Mouse (Mus musculus): ENCODE measurements around the gene Slc19a3. TPM values are rescaled to one million over a fixed set of nuclear protein-coding genes. Genes with fewer than 3 reads are reported as not detected.

Slc19a3 gene
- total and polyA plus RNA-seq, 3 experiments = 0.46 to 3.1 (median 1.3) TPM

GRCm38 (mm10) chr1:83015329-83015879, 22.8 kb downstream of the Slc19a3 start (continued):
- TF ChIP-seq ZMIZ1 (IDR thresholded peaks at IDR 0.05; ENCODE audit: low read depth, low read length) (no peak), MYC (IDR thresholded peaks at IDR 0.05; ENCODE audit: low read depth, low read length) (peak; percentile 45; the same call in 1 of the 2 replicates), ZNF384 (IDR thresholded peaks at IDR 0.05; ENCODE audit: low read depth, low read length) (no peak), POLR2AphosphoS2 (IDR thresholded peaks at IDR 0.05; ENCODE audit: low read depth, low read length) (no peak), BHLHE40 (IDR thresholded peaks at IDR 0.05; ENCODE audit: low read depth, low read length) (no peak), EP300 (IDR thresholded peaks at IDR 0.05; ENCODE audit: low read length) (no peak; the same call in 1 of the 2 replicates), NELFE (IDR thresholded peaks at IDR 0.05; ENCODE audit: low read depth, low read length) (no peak), UBTF (IDR thresholded peaks at IDR 0.05; ENCODE audit: low read depth, low read length) (no peak), USF2 (conservative IDR thresholded peaks at IDR 0.05; ENCODE audit: low read depth, low read length) (no peak), ZC3H11A (IDR thresholded peaks at IDR 0.05; ENCODE audit: low read depth, low read length) (no peak), RCOR1 (conservative IDR thresholded peaks at IDR 0.05; ENCODE audit: low read depth, low read length) (no peak)

DNA sequence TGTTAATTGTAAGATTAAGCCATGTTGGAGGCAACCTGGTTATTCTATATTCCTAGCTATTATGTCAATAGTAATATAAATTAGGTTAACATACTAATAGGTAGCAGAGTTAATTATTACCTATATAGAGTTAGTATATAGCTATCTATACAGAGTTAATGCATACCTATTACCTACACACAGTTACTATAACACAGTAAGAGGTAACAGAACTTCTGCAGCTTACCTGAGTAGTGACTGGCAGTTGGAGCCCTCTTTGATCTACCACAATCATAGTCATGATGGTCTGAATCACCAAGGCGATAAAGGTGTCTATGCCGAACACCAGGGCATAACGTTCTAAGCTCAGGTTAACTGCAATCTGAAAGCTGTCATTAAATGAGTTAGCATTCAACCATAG, 23.8 kb downstream of the Slc19a3 start:
- dilution Hi-C loops (cut with MboI; ENCODE audit: extremely low pct_ligation_motif_present, extremely low pct_unique_long_range_greater_than_20kb, low sequenced_read_pairs) (no loop called here), in situ Hi-C loops (cut with MboI; ENCODE audit: low pct_ligation_motif_present, low pct_unique_long_range_greater_than_20kb, low sequenced_read_pairs) (no loop called here)
- no peaks in the 10 kb centered on the region for H3K79me2 ChIP-seq (replicated peaks; ENCODE audit: control insufficient read depth, extremely low read depth, insufficient read depth, poor library complexity, severe bottlenecking)
- no peak overlapping the region for H3K4me2 ChIP-seq (ENCODE audit: insufficient read depth, low read depth, poor library complexity, severe bottlenecking)
- H3K27me3 ChIP-seq (replicated peaks) = no peaks in the 10 kb centered on the region
- H3K9me3 ChIP-seq (replicated peaks; ENCODE audit: low read length) = peaks cover 7% of the 10 kb centered on the region
- H3K9ac ChIP-seq (ENCODE audit: insufficient read depth, low read depth) = no peak overlapping the region
- peaks cover 2 to 15% of the 10 kb centered on the region in 2 experiments; a peak in 2 of 4 replicates for H3K4me1 ChIP-seq (ENCODE audit: control insufficient read depth in 1 of 2, insufficient read depth in 2 of 2)
- TF ChIP-seq ZNF384 (IDR thresholded peaks at IDR 0.05; ENCODE audit: low read depth, low read length) (no peak), CHD2 (IDR thresholded peaks at IDR 0.05; ENCODE audit: low read length) (no peak), RAD21 (IDR thresholded peaks at IDR 0.05; ENCODE audit: low read depth, low read length) (no peak), TBP (conservative IDR thresholded peaks at IDR 0.05; ENCODE audit: low read depth, low read length) (no peak), CHD1 (IDR thresholded peaks at IDR 0.05; ENCODE audit: low read depth, low read length) (no peak), USF1 (IDR thresholded peaks at IDR 0.05; ENCODE audit: low read depth, low read length) (no peak), ELF1 (IDR thresholded peaks at IDR 0.05; ENCODE audit: low read depth, low read length) (no peak), POLR2AphosphoS2 (IDR thresholded peaks at IDR 0.05; ENCODE audit: low read depth, low read length) (no peak), NELFE (IDR thresholded peaks at IDR 0.05; ENCODE audit: low read depth, low read length) (no peak), POLR2A (IDR thresholded peaks at IDR 0.05; ENCODE audit: low read depth, low read length) (no peak), CTCF (conservative IDR thresholded peaks at IDR 0.05 in 1 of 2, IDR thresholded peaks at IDR 0.05 in 1 of 2; ENCODE audit: low read depth in 2 of 2, low read length in 2 of 2) (no peak), MXI1 (IDR thresholded peaks at IDR 0.05; ENCODE audit: low read depth, low read length) (no peak), BHLHE40 (IDR thresholded peaks at IDR 0.05; ENCODE audit: low read depth, low read length) (no peak), RCOR1 (conservative IDR thresholded peaks at IDR 0.05; ENCODE audit: low read depth, low read length) (no peak), HCFC1 (IDR thresholded peaks at IDR 0.05; ENCODE audit: low read depth, low read length) (no peak), GABPA (IDR thresholded peaks at IDR 0.05; ENCODE audit: insufficient replicate concordance, low read depth, low read length) (no peak), MAFK (IDR thresholded peaks at IDR 0.05; ENCODE audit: insufficient replicate concordance, low read length) (no peak)
- H3K4me3 ChIP-seq (replicated peaks in 1 of 3; ENCODE audit: low read depth in 2 of 3, low read length in 2 of 3, poor library complexity in 1 of 3) = no peak overlapping the region
- no peak for DNase-seq (ENCODE audit: extremely low read depth)
- peaks cover 3 to 9% of the 10 kb centered on the region in 2 experiments for H3K36me3 ChIP-seq (replicated peaks in 1 of 2; ENCODE audit: control insufficient read depth in 1 of 2, insufficient read depth in 1 of 2, low read length in 1 of 2)
- no peak overlapping the region for H3K27ac ChIP-seq (ENCODE audit: insufficient read depth, low read depth)
